ENCODE assay signal across 12 mouse cellular contexts in genomic region chr5:119370931-119371330, GRCm38 (mm10).
DNase-seq lines count a peak whose midpoint lies in the region; ATAC-seq lines count a peak whose summit lies in the region.
"Had no signal": no experiment of that assay in that cellular context is flagged by ENCODE, and none has a peak within 500 bp of the region (broad histone marks: within the 10 kb centered on the region; RNA-seq: fewer than 3 reads in every experiment).

No protein-coding gene starts in this region.

- peak overlapping the region; percentile 13; the same call in 1 of the 2 replicates for H3K4me2 ChIP-seq in kidney, embryonic 14.5 days (replicated peaks; ENCODE audit: low read depth, low read length)
- no peak overlapping the region for H3K4me2 ChIP-seq in embryonic facial prominence, embryonic 11.5 days (ENCODE audit: low read depth, low read length)
- H3K4me2 ChIP-seq in hindbrain, embryonic 12.5 days (replicated peaks): peak overlapping the region; percentile 31
- peak overlapping the region; percentile 22 for H3K4me2 ChIP-seq in midbrain, embryonic 15.5 days
- H3K4me2 ChIP-seq: liver, embryonic 15.5 days had no signal

- peak overlapping the region; percentile 61; the same call in 1 of the 2 replicates for H3K27ac ChIP-seq in kidney, embryonic 14.5 days (ENCODE audit: low read depth, low read length)
- H3K27ac ChIP-seq in embryonic facial prominence, embryonic 11.5 days (replicated peaks; ENCODE audit: low read depth, low read length): no peak overlapping the region
- no peak overlapping the region for H3K27ac ChIP-seq in hindbrain, embryonic 12.5 days
- H3K27ac ChIP-seq in midbrain, embryonic 15.5 days: no peak overlapping the region
- H3K27ac ChIP-seq: liver, embryonic 15.5 days had no signal

- DNase-seq in kidney, postnatal 25 days: no peak
- peak; percentile 44 for DNase-seq in embryonic facial prominence, embryonic 11.5 days (ENCODE audit: low spot score)
- DNase-seq in spleen, postnatal 14 days (ENCODE audit: low spot score in 2 of 2): no peak
- DNase-seq in yolk sac, embryonic 10.5 days (ENCODE audit: low spot score): no peak
- no peak for DNase-seq in cerebellum, adult 8-10 months
- DNase-seq: kidney, adult 11 months had no signal

- H3K9ac ChIP-seq in kidney, embryonic 14.5 days (ENCODE audit: low read depth, low read length): no peak overlapping the region
- no peak overlapping the region for H3K9ac ChIP-seq in embryonic facial prominence, embryonic 11.5 days (replicated peaks; ENCODE audit: low read length)
- H3K9ac ChIP-seq in hindbrain, embryonic 12.5 days: no peak overlapping the region
- H3K9ac ChIP-seq in midbrain, embryonic 15.5 days: no peak overlapping the region
- H3K9ac ChIP-seq: liver, embryonic 15.5 days had no signal

- H3K4me1 ChIP-seq in kidney, embryonic 14.5 days (ENCODE audit: control insufficient read depth, insufficient read depth, low read length): 0 out of 2 replicates have a peak, but pooled peaks cover 3% of the 10 kb centered on the region
- H3K4me1 ChIP-seq in embryonic facial prominence, embryonic 11.5 days (ENCODE audit: control insufficient read depth, insufficient read depth, low read length): no peaks in the 10 kb centered on the region
- no peaks in the 10 kb centered on the region for H3K4me1 ChIP-seq in hindbrain, embryonic 12.5 days
- H3K4me1 ChIP-seq in midbrain, embryonic 15.5 days: peaks cover 5% of the 10 kb centered on the region
- H3K4me1 ChIP-seq: liver, embryonic 15.5 days had no signal

- H3K9me3 ChIP-seq in kidney, embryonic 14.5 days (ENCODE audit: control insufficient read depth, low read length): no peaks in the 10 kb centered on the region
- no peaks in the 10 kb centered on the region for H3K9me3 ChIP-seq in embryonic facial prominence, embryonic 11.5 days (replicated peaks; ENCODE audit: control insufficient read depth, low read length)
- H3K9me3 ChIP-seq in hindbrain, embryonic 12.5 days (replicated peaks): no peaks in the 10 kb centered on the region
- H3K9me3 ChIP-seq in midbrain, embryonic 15.5 days: no peaks in the 10 kb centered on the region
- H3K9me3 ChIP-seq: liver, embryonic 15.5 days had no signal

- no peaks in the 10 kb centered on the region for H3K36me3 ChIP-seq in kidney, embryonic 14.5 days (ENCODE audit: control insufficient read depth, insufficient read depth, low read length)
- H3K36me3 ChIP-seq in embryonic facial prominence, embryonic 11.5 days (replicated peaks; ENCODE audit: control insufficient read depth, insufficient read depth, low read depth, low read length): no peaks in the 10 kb centered on the region
- H3K36me3 ChIP-seq in hindbrain, embryonic 12.5 days: no peaks in the 10 kb centered on the region
- H3K36me3 ChIP-seq in midbrain, embryonic 15.5 days (replicated peaks): no peaks in the 10 kb centered on the region
- H3K36me3 ChIP-seq: liver, embryonic 15.5 days had no signal

- no peak for ATAC-seq in kidney, embryonic 14.5 days (ENCODE audit: low FRiP score, low TSS enrichment)
- no peak for ATAC-seq in embryonic facial prominence, embryonic 11.5 days (replicated peaks; ENCODE audit: insufficient number of reproducible peaks, low FRiP score, low TSS enrichment, low read depth)
- no peak for ATAC-seq in hindbrain, embryonic 12.5 days (ENCODE audit: low FRiP score)
- ATAC-seq in midbrain, embryonic 15.5 days (replicated peaks): no peak

- H3K27me3 ChIP-seq in kidney, embryonic 14.5 days (ENCODE audit: control insufficient read depth, insufficient read depth, low read length): no peaks in the 10 kb centered on the region
- H3K27me3 ChIP-seq in embryonic facial prominence, embryonic 11.5 days (ENCODE audit: control insufficient read depth, insufficient read depth, low read length): no peaks in the 10 kb centered on the region
- H3K27me3 ChIP-seq in hindbrain, embryonic 12.5 days: peaks cover 47% of the 10 kb centered on the region
- peaks cover 8% of the 10 kb centered on the region; the same call in 1 of the 2 replicates for H3K27me3 ChIP-seq in midbrain, embryonic 15.5 days (replicated peaks)
- H3K27me3 ChIP-seq: CH12.LX; liver, embryonic 15.5 days had no signal

- H3K4me3 ChIP-seq in kidney, embryonic 14.5 days (ENCODE audit: low read length): no peak overlapping the region
- H3K4me3 ChIP-seq in embryonic facial prominence, embryonic 11.5 days (ENCODE audit: low read depth, low read length): no peak overlapping the region
- no peak overlapping the region for H3K4me3 ChIP-seq in hindbrain, embryonic 12.5 days
- H3K4me3 ChIP-seq in midbrain, embryonic 15.5 days: no peak overlapping the region
- H3K4me3 ChIP-seq: erythroblast, embryonic 14.5 days; liver, embryonic 15.5 days had no signal

- 38% methylated on average over 16 of the region's 16 CpGs for WGBS in kidney, embryonic 14.5 days
- WGBS in embryonic facial prominence, embryonic 11.5 days: 45% methylated on average over 16 of the region's 16 CpGs
- 25% methylated on average over 16 of the region's 16 CpGs for WGBS in hindbrain, embryonic 12.5 days
- WGBS in midbrain, embryonic 15.5 days: 18% methylated on average over 16 of the region's 16 CpGs
